Mouse (Mus musculus) midbrain, postnatal 0 days (tissue): ENCODE data around the gene Rbpjl. TPM values are rescaled to one million over a fixed set of nuclear protein-coding genes. Genes with fewer than 3 reads are reported as not detected.

ENCODE experiments used
- ATAC-seq: fragments of 200-750 bp; cut with Nextera tagmentation; 2 replicates; pipeline ENCODE4 v1.8.0; 2017; ENCODE audit warnings: moderate number of reproducible peaks, mild to moderate bottlenecking, moderate TSS enrichment, moderate library complexity; ENCODE audit not compliant: low FRiP score
- DNase-seq: peaks from one replicate; pipeline ENCODE4 v3.0.0-alpha.2; 2015; ENCODE audit warnings: low spot score
- H3K27ac ChIP-seq: fragments of 300-500 bp; sonication (generic); 2 replicates; pipeline ENCODE4 v1.5.1; 2014; ENCODE audit warnings: low read depth, mild to moderate bottlenecking, low read length, mixed read lengths
- H3K27me3 ChIP-seq: fragments of 300-500 bp; sonication (generic); 2 replicates; pipeline ENCODE4 v1.6.1; 2014; ENCODE audit warnings: low read length, control low read depth, mixed read lengths; ENCODE audit not compliant: insufficient read depth
- H3K36me3 ChIP-seq: fragments of 300-500 bp; sonication (generic); 2 replicates; pipeline ENCODE4 v1.6.1; 2014; ENCODE audit warnings: low read length, control low read depth, mixed read lengths; ENCODE audit not compliant: insufficient read depth
- H3K4me1 ChIP-seq: fragments of 300-500 bp; sonication (generic); 2 replicates; pipeline ENCODE4 v1.6.1; 2014; ENCODE audit warnings: mild to moderate bottlenecking, control low read depth, antibody characterized with exemption, low read length, mixed read lengths; ENCODE audit not compliant: insufficient read depth
- H3K4me2 ChIP-seq: fragments of 300-500 bp; sonication (generic); 2 replicates; pipeline ENCODE4 v1.6.1; 2014; ENCODE audit warnings: low read depth, mild to moderate bottlenecking, low read length, mixed read lengths; ENCODE audit not compliant: poor library complexity, severe bottlenecking
- H3K4me3 ChIP-seq: fragments of 300-500 bp; sonication (generic); 2 replicates; pipeline ENCODE4 v1.5.1; 2014; ENCODE audit warnings: low read depth, mild to moderate bottlenecking, low read length, moderate library complexity
- H3K9ac ChIP-seq: fragments of 300-500 bp; sonication (generic); replicated peaks from 2 replicates; pipeline ENCODE4 v1.6.1; 2014; ENCODE audit warnings: mild to moderate bottlenecking, low read length, moderate library complexity, mixed read lengths; ENCODE audit not compliant: poor library complexity, severe bottlenecking
- H3K9me3 ChIP-seq: fragments of 300-500 bp; sonication (generic); 2 replicates; pipeline ENCODE4 v1.6.1; 2016; ENCODE audit warnings: low read length, control low read depth
- CTCF ChIP-seq: IDR thresholded peaks from 2 replicates; pipeline ENCODE4 v1.5.1; 2016; ENCODE audit warnings: antibody characterized with exemption, mild to moderate bottlenecking
- WGBS: fragments of 180-500 bp; shearing (Covaris S2); extraction: QIAGEN DNeasy Blood & Tissue Kit; methylation state at CpG from one replicate; pipeline ENCODE4 v1.1.7; 2014; 5-methylcytosine and 5-hydroxymethylcytosine counted together
- polyA plus RNA-seq: library from polyadenylated mRNA; unstranded; fragments of >200 nt; fragmentation: Nextera tagmentation; extraction: Ambion mirVana; gene quantifications from 2 replicates; pipeline ENCODE4 v1.2.1, GENCODE M21; 2015
- total RNA-seq: library from RNA; depleted of rRNA; stranded (reverse); fragments of >200 nt; gene quantifications from 2 replicates; pipeline ENCODE4 v1.2.3, GENCODE M21; 2014

The Rbpjl gene
- total and polyA plus RNA-seq, 2 experiments from 2014 or later, result 0.04 to 0.77 TPM

DNA sequence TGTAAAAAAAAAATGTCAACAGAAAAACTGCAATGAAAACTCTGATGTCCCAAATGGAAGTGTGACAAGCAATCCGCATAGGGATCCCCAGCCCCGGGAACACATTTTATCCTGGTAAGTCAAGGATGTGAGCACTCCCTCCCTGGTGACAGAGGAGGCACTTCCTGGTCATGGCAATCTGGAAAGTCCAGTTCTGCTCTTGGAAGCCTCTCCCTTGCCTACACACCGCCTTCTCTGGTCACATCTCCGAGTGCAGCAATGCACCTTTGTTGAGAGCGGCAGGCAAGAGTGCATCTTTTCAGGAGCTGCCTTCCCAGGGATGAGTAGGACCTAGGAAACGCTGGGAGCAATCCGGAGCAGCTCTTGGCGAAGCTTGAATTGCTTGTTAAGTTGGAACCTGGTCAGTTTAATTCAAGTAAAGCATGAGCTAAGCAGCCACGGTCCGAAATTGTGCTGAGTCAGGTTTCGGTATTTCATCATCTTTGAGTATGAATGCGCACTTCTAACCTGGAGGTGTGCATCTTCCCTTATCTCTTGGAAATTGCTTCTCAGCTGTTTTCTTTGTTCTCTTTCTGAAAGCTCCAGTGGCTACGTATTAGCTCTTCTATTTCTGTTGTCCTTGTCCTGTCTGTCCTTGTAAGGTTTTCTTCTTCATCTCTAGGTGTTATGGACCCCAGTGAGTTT is 41.8 kb upstream of the Rbpjl start:
- H3K4me2 ChIP-seq, result no peak overlapping the region
- no peak overlapping the region for H3K4me3 ChIP-seq
- H3K9me3 ChIP-seq, result no peaks in the 10 kb centered on the region
- H3K4me1 ChIP-seq, result no peaks in the 10 kb centered on the region
- 35% methylated on average over 13 of the region's 13 CpGs for WGBS
- no peak for TF ChIP-seq CTCF
- no peaks in the 10 kb centered on the region for H3K27me3 ChIP-seq
- DNase-seq (no peak), ATAC-seq (no peak)
- no peak overlapping the region for H3K27ac ChIP-seq
- H3K9ac ChIP-seq, result no peak overlapping the region
- H3K36me3 ChIP-seq, result no peaks in the 10 kb centered on the region

DNA sequence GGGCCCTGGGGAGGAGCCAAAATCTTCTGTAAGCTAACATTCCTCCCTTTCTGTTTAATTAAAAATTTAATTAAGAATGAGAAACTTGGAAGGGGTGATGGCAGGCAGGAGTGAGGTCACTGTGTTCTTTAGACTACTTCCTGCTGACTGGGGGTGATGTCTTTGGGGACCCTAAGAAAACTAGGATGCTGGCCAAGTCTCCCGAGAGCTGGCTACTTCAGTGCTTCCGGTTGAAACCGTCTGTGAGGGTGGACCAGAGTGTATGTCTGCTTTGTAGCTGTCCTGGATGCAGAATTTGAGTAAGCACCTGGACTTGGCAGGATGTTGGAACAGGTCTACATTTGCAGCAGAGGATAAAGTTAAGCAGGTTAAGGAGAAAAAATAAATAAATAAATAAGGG is 36.0 kb upstream of the Rbpjl start:
- ATAC-seq (no peak), DNase-seq (no peak)
- no peak overlapping the region for H3K4me3 ChIP-seq
- TF ChIP-seq CTCF, result no peak
- H3K9me3 ChIP-seq, result no peaks in the 10 kb centered on the region
- no peak overlapping the region for H3K4me2 ChIP-seq
- no peak overlapping the region for H3K27ac ChIP-seq
- 67% methylated on average over 3 of the region's 3 CpGs for WGBS
- H3K9ac ChIP-seq, result no peak overlapping the region
- no peaks in the 10 kb centered on the region for H3K36me3 ChIP-seq
- no peaks in the 10 kb centered on the region for H3K27me3 ChIP-seq
- H3K4me1 ChIP-seq, result no peaks in the 10 kb centered on the region

DNA sequence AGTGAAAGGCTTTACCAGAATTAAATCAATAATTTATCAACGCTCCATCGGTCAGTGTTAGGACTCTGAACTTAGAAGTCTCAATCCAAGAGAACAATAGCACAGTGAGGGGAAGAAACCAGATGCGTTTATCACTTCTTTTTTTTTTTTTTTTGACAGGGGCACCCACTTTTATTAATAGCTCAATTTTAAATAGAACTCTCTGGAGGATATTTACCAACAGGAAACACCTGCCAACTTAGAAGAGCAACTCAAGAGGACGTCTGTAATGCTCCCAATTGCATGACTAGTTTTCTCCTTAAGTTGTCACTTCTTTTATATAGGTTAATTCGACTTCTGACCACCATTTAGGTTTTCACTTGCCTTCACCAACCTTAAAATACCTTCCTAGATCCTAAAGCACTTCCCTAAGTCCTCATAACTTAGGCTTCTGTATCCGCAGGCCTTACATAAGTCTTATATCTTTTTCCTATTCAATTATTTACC is 34.3 kb upstream of the Rbpjl start:
- H3K4me1 ChIP-seq, result no peaks in the 10 kb centered on the region
- H3K27ac ChIP-seq, result no peak overlapping the region
- no peaks in the 10 kb centered on the region for H3K9me3 ChIP-seq
- no peak for ATAC-seq
- no peaks in the 10 kb centered on the region for H3K27me3 ChIP-seq
- WGBS, result 75% methylated on average over 6 of the region's 6 CpGs
- H3K4me3 ChIP-seq, result no peak overlapping the region
- no peak overlapping the region for H3K9ac ChIP-seq
- DNase-seq, result no peak
- TF ChIP-seq CTCF, result no peak
- no peaks in the 10 kb centered on the region for H3K36me3 ChIP-seq
- no peak overlapping the region for H3K4me2 ChIP-seq

DNA sequence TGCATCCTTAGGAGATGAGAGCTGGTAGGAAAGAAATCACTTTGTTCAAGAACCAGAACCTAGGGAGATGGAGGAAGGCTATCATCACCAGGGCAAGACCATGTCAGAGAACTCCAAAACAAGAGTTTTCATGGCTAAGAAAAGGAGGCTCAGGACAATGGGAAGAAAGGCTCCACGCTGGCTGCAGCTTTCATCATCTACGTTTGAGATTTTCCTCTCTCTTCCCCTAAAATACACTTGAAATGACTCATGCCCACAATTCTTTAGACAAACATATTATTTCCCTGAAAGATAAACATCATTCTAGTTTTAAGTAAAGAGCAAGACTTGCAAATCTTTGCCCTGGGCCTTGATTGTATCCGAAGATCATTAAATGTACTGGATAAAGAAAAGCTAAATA is 31.6 kb upstream of the Rbpjl start:
- no peak overlapping the region for H3K9ac ChIP-seq
- no peak overlapping the region for H3K27ac ChIP-seq
- no peak overlapping the region for H3K4me2 ChIP-seq
- 88% methylated on average over 3 of the region's 3 CpGs for WGBS
- DNase-seq (no peak), ATAC-seq (no peak)
- no peak for TF ChIP-seq CTCF
- H3K4me3 ChIP-seq, result no peak overlapping the region
- H3K4me1 ChIP-seq, result no peaks in the 10 kb centered on the region
- no peaks in the 10 kb centered on the region for H3K9me3 ChIP-seq
- no peaks in the 10 kb centered on the region for H3K36me3 ChIP-seq
- no peaks in the 10 kb centered on the region for H3K27me3 ChIP-seq

DNA sequence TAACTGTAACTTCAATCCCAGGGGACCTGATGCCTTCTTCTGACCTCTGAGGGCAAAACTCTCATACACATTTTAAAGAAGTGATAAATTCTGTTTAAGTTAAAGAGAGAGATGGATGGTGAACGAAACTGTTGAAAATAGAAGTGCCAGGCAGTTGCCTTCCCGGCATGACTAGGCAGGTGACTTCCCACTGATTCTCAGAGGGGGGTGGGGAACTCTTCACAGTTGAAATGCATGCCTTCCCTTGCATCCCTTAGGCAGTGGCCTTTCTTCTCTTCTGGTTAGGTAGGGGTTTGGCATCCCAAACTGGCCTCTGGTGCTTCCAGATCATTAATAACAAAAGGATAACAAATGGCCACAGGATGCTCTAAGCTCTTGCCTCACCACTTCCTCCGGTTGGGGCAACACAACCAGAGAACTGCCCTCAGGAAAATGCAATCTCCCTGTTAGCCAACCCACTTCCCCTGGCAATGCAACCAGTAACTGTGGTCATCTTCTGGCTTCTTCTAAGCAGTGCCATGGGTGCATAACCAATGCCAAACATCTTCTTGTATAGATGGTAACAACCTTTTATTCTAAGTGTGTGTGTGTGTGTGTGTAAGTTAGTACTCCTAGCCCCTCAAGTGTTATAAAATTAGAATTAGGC is 30.4 kb upstream of the Rbpjl start:
- no peaks in the 10 kb centered on the region for H3K4me1 ChIP-seq
- H3K9ac ChIP-seq, result no peak overlapping the region
- H3K4me2 ChIP-seq, result no peak overlapping the region
- H3K36me3 ChIP-seq, result no peaks in the 10 kb centered on the region
- 51% methylated on average over 3 of the region's 3 CpGs for WGBS
- no peak for TF ChIP-seq CTCF
- no peak overlapping the region for H3K27ac ChIP-seq
- no peaks in the 10 kb centered on the region for H3K9me3 ChIP-seq
- ATAC-seq (no peak), DNase-seq (no peak)
- no peak overlapping the region for H3K4me3 ChIP-seq
- H3K27me3 ChIP-seq, result no peaks in the 10 kb centered on the region

DNA sequence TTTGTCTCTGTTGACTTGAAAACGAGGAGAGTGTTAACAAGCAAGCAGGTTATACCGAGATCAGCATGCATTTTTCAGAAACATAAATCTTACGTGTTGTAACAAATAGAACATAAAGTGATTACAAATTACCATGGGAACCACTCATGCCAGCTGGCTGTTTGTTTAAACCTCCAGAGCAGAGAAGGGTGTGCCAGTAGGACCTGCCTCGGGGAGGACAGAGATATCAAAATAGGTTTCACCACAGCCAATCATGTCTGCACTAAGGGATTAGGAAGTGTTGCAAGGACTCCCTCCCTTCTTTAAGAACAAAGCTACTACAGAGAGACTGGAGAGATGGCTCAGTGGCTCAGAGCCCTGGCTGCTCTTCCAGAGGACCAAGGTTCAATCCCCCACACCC is 29.8 kb upstream of the Rbpjl start:
- H3K9me3 ChIP-seq, result no peaks in the 10 kb centered on the region
- no peak overlapping the region for H3K9ac ChIP-seq
- no peak overlapping the region for H3K4me2 ChIP-seq
- H3K27ac ChIP-seq, result no peak overlapping the region
- H3K4me1 ChIP-seq, result no peaks in the 10 kb centered on the region
- WGBS, result 61% methylated on average over 4 of the region's 4 CpGs
- TF ChIP-seq CTCF, result no peak
- H3K4me3 ChIP-seq, result no peak overlapping the region
- ATAC-seq (no peak), DNase-seq (no peak)
- H3K27me3 ChIP-seq, result no peaks in the 10 kb centered on the region
- H3K36me3 ChIP-seq, result no peaks in the 10 kb centered on the region
